Mouse (Mus musculus): Measurements from ENCODE around the gene Chdh. TPM values are rescaled to one million over a fixed set of nuclear protein-coding genes. Genes with fewer than 3 reads are reported as not detected.

Gene Chdh
- polyA plus RNA-seq, 1 experiment from 2014 or later = 0.64 TPM

DNA sequence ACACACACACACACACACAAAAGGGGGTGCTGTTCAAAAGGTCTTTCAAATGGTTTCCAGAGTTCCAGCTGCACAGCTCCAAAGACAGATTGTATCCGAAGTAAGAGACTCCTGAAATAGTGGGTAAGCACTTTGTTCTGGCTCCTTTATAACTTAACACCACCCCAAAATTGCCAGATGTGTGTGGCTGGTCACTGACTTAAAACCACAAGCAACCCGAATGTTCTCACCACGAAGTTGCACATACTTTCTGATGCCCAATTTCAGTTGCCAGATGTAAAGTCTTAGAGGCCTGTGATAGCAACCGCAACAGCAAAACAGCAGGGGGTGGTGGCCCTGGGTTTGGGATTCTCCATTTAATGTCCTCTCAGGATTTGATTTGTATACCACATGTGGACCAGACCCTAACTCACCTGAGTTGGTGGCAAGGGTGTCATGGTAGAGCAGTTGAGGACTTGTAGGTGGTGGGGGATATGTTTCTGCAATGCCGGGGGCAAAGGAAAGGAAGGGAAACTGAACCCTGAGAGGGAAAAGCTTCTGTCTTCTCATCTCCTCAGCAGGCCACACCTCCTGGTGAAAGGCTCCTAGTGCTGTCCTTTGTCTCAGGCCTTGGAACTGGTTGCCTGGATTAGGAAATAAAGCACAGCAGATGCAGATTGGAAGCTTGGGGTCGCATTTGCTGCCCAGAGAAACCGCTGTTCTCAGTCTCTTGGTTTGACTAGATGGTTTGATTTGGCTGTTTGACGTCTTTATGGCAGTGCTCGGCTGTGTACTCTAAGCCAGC, 11.2 kb downstream of the Chdh start:
- DNase-seq (ENCODE audit: low spot score) (no peak), ATAC-seq (ENCODE audit: low FRiP score) (no peak)
- Histone ChIP-seq H3K9ac (no peak overlapping the region), H3K36me3 (replicated peaks; ENCODE audit: control insufficient read depth, insufficient read depth) (no peaks in the 10 kb centered on the region), H3K27ac (no peak overlapping the region), H3K4me1 (replicated peaks; ENCODE audit: control insufficient read depth, insufficient read depth, low read length) (no peaks in the 10 kb centered on the region), H3K4me2 (replicated peaks) (no peak overlapping the region), H3K4me3 (replicated peaks; ENCODE audit: low read length) (no peak overlapping the region), H3K27me3 (ENCODE audit: control insufficient read depth, insufficient read depth, low read length) (no peaks in the 10 kb centered on the region), H3K9me3 (ENCODE audit: control insufficient read depth, low read length) (no peaks in the 10 kb centered on the region)
- WGBS = 49% methylated on average over 9 of the region's 9 CpGs

DNA sequence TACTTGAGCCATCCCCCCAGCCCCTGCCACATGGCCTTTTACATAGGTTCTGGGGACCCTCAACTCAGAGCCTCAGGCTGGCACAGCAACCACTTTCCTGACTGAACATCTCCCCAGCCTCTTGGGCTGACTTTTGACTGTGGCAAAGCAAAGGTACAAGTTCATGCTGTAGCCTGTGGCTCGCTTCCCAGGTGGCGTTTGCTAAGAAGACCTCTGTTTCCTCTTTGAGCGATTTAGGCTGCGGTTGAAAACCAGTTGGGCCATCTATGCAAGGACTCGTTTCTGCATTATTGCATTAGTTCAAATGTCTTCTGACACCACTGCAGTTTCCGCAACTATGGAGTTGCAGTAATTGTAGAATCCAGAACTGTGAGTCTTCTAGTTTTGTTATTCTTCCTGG, 13.6 kb downstream of the Chdh start:
- 95% methylated on average over 6 of the region's 6 CpGs for WGBS
- no peak overlapping the region for H3K9ac ChIP-seq

DNA sequence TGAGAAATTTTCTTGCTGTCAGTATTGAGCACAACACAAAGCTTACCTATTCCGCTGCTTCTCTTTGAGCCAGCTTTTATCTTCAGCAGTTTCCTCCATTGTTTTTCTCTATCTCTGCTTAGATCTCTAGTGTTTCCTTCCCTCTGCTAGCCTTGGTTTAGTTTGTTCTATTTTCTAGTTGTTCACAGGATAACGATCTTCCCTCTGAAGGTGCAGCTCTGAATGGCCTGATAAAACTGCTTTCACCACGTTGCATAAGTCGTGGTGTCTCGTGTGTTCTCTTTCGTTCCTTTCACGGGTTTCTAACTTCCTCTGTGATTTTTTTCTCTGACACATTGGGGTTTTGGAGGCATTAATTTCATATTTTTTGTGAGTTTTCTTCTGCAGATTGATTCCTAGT, 15.6 kb downstream of the Chdh start:
- Histone ChIP-seq H3K27me3 (ENCODE audit: control insufficient read depth, insufficient read depth, low read length) (no peaks in the 10 kb centered on the region), H3K36me3 (replicated peaks; ENCODE audit: control insufficient read depth, insufficient read depth) (no peaks in the 10 kb centered on the region), H3K4me1 (replicated peaks; ENCODE audit: control insufficient read depth, insufficient read depth, low read length) (no peaks in the 10 kb centered on the region), H3K4me3 (replicated peaks; ENCODE audit: low read length) (no peak overlapping the region), H3K9me3 (ENCODE audit: control insufficient read depth, low read length) (no peaks in the 10 kb centered on the region), H3K27ac (no peak overlapping the region), H3K4me2 (replicated peaks) (no peak overlapping the region), H3K9ac (no peak overlapping the region)
- 69% methylated on average over 7 of the region's 7 CpGs for WGBS
- ATAC-seq (ENCODE audit: low FRiP score) (no peak), DNase-seq (ENCODE audit: low spot score) (no peak)

More for the DNA sequence above, 13.6 kb downstream of the Chdh start:
- Histone ChIP-seq H3K4me2 (replicated peaks) (no peak overlapping the region), H3K27ac (no peak overlapping the region), H3K9me3 (ENCODE audit: control insufficient read depth, low read length) (no peaks in the 10 kb centered on the region), H3K4me1 (replicated peaks; ENCODE audit: control insufficient read depth, insufficient read depth, low read length) (no peaks in the 10 kb centered on the region), H3K27me3 (ENCODE audit: control insufficient read depth, insufficient read depth, low read length) (no peaks in the 10 kb centered on the region), H3K36me3 (replicated peaks; ENCODE audit: control insufficient read depth, insufficient read depth) (no peaks in the 10 kb centered on the region), H3K4me3 (replicated peaks; ENCODE audit: low read length) (no peak overlapping the region)
- no peak for ATAC-seq (ENCODE audit: low FRiP score)
- DNase-seq (ENCODE audit: low spot score) = no peak

DNA sequence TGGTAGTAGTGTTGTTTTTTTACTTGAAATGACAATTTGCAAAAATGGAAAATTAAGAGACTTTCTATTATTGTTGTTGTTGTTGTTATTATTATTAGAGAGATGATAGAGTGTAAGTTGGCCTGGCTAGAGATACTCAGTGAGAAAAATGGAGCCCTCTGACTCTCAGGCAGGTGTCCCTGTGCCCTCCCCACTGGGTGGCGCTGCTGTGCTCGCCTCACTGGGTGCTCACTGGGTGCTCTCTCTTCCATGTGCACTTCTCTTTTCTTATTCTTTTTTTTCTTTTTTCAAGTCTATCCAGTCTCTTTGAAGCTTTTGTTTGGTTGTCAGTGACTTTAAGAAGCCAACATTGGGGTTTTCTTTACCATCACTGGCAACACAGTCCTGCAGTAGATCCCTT, 18.6 kb downstream of the Chdh start:
- no peak overlapping the region for H3K4me3 ChIP-seq (replicated peaks; ENCODE audit: low read length)
- 56% methylated on average over 2 of the region's 2 CpGs for WGBS
- no peak overlapping the region for H3K4me2 ChIP-seq (replicated peaks)
- H3K9me3 ChIP-seq (ENCODE audit: control insufficient read depth, low read length) = no peaks in the 10 kb centered on the region
- no peak for DNase-seq (ENCODE audit: low spot score)
- no peak overlapping the region for H3K9ac ChIP-seq
- no peaks in the 10 kb centered on the region for H3K4me1 ChIP-seq (replicated peaks; ENCODE audit: control insufficient read depth, insufficient read depth, low read length)
- H3K27ac ChIP-seq = no peak overlapping the region
- ATAC-seq (ENCODE audit: low FRiP score) = no peak
- H3K36me3 ChIP-seq (replicated peaks; ENCODE audit: control insufficient read depth, insufficient read depth) = no peaks in the 10 kb centered on the region
- H3K27me3 ChIP-seq (ENCODE audit: control insufficient read depth, insufficient read depth, low read length) = no peaks in the 10 kb centered on the region

DNA sequence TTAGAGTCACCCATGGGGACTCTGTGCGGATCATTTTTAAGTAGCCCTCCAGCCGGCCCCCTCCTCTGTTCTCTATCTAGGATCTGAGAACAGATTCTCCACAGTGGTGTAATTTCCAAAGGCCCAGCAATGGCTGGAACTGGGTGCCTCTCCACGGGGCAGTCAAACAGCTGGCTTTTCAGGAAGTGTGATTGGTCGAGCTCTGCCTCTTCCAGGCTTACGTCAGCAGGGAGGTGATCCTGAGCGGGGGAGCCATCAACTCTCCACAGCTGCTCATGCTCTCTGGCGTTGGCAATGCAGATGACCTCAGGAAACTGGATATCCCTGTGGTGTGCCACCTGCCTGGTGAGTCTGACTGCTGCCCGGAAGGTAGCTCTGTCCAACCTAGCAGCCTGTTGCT, 24.6 kb downstream of the Chdh start:
- Histone ChIP-seq H3K27ac (no peak overlapping the region), H3K4me1 (replicated peaks; ENCODE audit: control insufficient read depth, insufficient read depth, low read length) (no peaks in the 10 kb centered on the region), H3K36me3 (replicated peaks; ENCODE audit: control insufficient read depth, insufficient read depth) (no peaks in the 10 kb centered on the region), H3K9me3 (ENCODE audit: control insufficient read depth, low read length) (no peaks in the 10 kb centered on the region), H3K4me2 (replicated peaks) (no peak overlapping the region), H3K9ac (no peak overlapping the region), H3K4me3 (replicated peaks; ENCODE audit: low read length) (no peak overlapping the region), H3K27me3 (ENCODE audit: control insufficient read depth, insufficient read depth, low read length) (no peaks in the 10 kb centered on the region)
- ATAC-seq (ENCODE audit: low FRiP score) = no peak
- no peak for DNase-seq (ENCODE audit: low spot score)
- WGBS = 81% methylated on average over 8 of the region's 8 CpGs

DNA sequence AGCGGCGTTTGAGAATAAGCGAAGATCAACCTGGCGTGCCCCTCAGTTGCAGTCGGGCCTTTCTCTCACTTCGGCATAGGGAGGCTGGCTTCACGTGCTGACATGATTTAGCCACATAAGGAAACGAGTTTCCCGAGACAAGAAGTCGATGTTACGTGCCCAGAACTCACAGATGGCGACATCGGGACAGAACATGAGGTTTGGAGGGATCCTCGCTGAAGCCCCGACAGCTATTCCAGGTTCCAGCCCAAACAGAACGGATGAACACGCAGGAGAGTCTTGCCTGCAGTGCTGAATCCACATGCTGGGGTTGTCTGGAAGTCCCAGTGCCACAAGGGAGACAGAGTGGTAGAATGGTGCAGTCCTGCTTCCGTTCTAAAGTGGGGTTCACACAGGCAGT, 29.6 kb downstream of the Chdh start:
- Histone ChIP-seq H3K27me3 (ENCODE audit: control insufficient read depth, insufficient read depth, low read length) (no peaks in the 10 kb centered on the region), H3K27ac (no peak overlapping the region), H3K9ac (no peak overlapping the region), H3K36me3 (replicated peaks; ENCODE audit: control insufficient read depth, insufficient read depth) (peaks cover 24% of the 10 kb centered on the region), H3K4me1 (replicated peaks; ENCODE audit: control insufficient read depth, insufficient read depth, low read length) (no peaks in the 10 kb centered on the region), H3K4me3 (replicated peaks; ENCODE audit: low read length) (no peak overlapping the region), H3K4me2 (replicated peaks) (no peak overlapping the region), H3K9me3 (ENCODE audit: control insufficient read depth, low read length) (no peaks in the 10 kb centered on the region)
- ATAC-seq (ENCODE audit: low FRiP score) (no peak), DNase-seq (ENCODE audit: low spot score) (no peak)
- 93% methylated on average over 18 of the region's 18 CpGs for WGBS

DNA sequence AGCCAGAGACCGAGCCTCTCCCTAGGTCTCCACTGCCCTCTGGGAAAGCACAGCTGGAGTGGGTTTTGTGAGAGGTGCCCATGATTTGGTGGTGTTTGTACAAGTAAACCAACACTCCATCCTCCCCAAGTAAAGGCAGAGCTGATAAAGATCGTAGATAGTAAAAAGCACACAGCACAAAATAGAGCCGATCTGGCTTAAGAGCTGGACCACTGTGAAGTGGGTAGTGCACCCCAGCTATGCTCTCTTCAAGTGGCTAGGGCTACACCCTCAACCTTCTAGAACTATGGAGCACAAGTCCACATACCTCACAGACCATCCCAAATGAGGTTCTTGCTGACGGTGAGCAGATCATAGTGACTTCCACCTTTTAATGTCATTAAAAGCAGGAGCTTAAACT, 30.6 kb downstream of the Chdh start:
- 84% methylated on average over 4 of the region's 4 CpGs for WGBS
- Histone ChIP-seq H3K27me3 (ENCODE audit: control insufficient read depth, insufficient read depth, low read length) (no peaks in the 10 kb centered on the region), H3K4me2 (replicated peaks) (no peak overlapping the region), H3K9ac (no peak overlapping the region), H3K4me1 (replicated peaks; ENCODE audit: control insufficient read depth, insufficient read depth, low read length) (no peaks in the 10 kb centered on the region), H3K9me3 (ENCODE audit: control insufficient read depth, low read length) (no peaks in the 10 kb centered on the region), H3K27ac (no peak overlapping the region), H3K36me3 (replicated peaks; ENCODE audit: control insufficient read depth, insufficient read depth) (peaks cover 24% of the 10 kb centered on the region), H3K4me3 (replicated peaks; ENCODE audit: low read length) (no peak overlapping the region)
- no peak for DNase-seq (ENCODE audit: low spot score)
- no peak for ATAC-seq (ENCODE audit: low FRiP score)

DNA sequence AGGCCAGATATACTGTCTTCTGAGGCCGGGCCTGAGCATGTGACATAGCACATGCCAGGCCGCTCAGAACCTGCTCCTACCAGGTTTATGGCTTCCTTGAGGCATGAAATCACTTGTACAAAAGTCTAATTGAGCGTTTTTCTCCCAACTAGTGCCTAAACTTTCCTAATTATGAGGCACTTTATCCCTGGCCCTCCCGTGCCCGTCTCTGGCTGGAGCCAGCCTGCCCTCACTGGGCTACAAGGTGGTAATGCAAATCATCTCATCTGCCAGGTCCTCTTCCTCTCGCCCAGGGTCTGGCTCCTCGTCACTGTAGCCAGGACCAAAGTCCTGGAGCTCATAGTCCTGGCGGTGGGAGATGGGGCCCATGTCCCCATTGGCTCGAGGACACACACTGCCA, 33.0 kb downstream of the Chdh start:
- Histone ChIP-seq H3K36me3 (replicated peaks; ENCODE audit: control insufficient read depth, insufficient read depth) (peaks cover 24% of the 10 kb centered on the region), H3K9me3 (ENCODE audit: control insufficient read depth, low read length) (no peaks in the 10 kb centered on the region), H3K4me1 (replicated peaks; ENCODE audit: control insufficient read depth, insufficient read depth, low read length) (no peaks in the 10 kb centered on the region), H3K4me3 (replicated peaks; ENCODE audit: low read length) (no peak overlapping the region), H3K27me3 (ENCODE audit: control insufficient read depth, insufficient read depth, low read length) (no peaks in the 10 kb centered on the region), H3K4me2 (replicated peaks) (no peak overlapping the region), H3K27ac (no peak overlapping the region), H3K9ac (no peak overlapping the region)
- 87% methylated on average over 9 of the region's 9 CpGs for WGBS
- no peak for ATAC-seq (ENCODE audit: low FRiP score)
- no peak for DNase-seq (ENCODE audit: low spot score)

DNA sequence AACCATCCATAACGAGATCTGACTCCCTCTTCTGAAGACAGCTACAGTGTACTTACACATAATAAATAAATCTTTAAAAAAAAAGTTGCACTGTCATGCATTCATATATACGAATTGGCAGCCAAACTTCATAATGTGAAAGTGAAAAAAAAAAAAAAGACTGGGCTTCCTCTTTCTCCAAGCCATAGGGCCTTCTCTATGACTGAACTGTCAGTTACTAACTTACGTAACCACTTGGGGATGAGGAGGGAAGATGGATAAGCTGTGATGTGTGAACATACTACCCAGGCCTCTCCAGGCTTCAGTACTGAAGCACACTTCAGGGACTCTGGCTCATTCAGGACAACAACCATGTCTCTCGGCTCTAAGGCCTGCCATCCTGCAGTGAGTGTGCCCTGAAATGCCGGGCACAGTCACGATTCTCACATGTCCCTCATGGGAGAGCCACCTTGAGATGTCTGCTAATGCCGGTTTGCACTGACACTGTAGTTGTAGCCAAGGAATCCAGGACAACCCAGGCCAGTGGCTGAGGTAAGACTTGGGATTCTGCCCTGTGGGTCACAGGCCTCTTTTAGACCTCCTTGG, 34.6 kb downstream of the Chdh start:
- no peak overlapping the region for H3K4me3 ChIP-seq (replicated peaks; ENCODE audit: low read length)
- DNase-seq (ENCODE audit: low spot score) = no peak
- H3K9me3 ChIP-seq (ENCODE audit: control insufficient read depth, low read length) = no peaks in the 10 kb centered on the region
- 93% methylated on average over 7 of the region's 7 CpGs for WGBS
- H3K36me3 ChIP-seq (replicated peaks; ENCODE audit: control insufficient read depth, insufficient read depth) = peaks cover 24% of the 10 kb centered on the region
- no peaks in the 10 kb centered on the region for H3K27me3 ChIP-seq (ENCODE audit: control insufficient read depth, insufficient read depth, low read length)
- no peak for ATAC-seq (ENCODE audit: low FRiP score)
- H3K4me1 ChIP-seq (replicated peaks; ENCODE audit: control insufficient read depth, insufficient read depth, low read length) = no peaks in the 10 kb centered on the region
- no peak overlapping the region for H3K27ac ChIP-seq
- H3K9ac ChIP-seq = no peak overlapping the region
- H3K4me2 ChIP-seq (replicated peaks) = no peak overlapping the region

Data from hindbrain, embryonic 14.5 days (tissue).